Mouse (Mus musculus): Measurements from ENCODE around the gene Lrrc74a. TPM values are rescaled to one million over a fixed set of nuclear protein-coding genes. Genes with fewer than 3 reads are reported as not detected.
A peak's percentile ranks its signal among the peaks of the same experiment; 100 is the strongest.

Gene Lrrc74a
- polyA plus RNA-seq, 1 experiment from 2014 or later, result not detected

- H3K9ac ChIP-seq, result no peak overlapping the region
- H3K4me1 ChIP-seq, result peaks cover 48% of the 10 kb centered on the region
- H3K4me2 ChIP-seq, result no peak overlapping the region
- no peak overlapping the region for H3K4me3 ChIP-seq
- no peaks in the 10 kb centered on the region for H3K27me3 ChIP-seq (replicated peaks)
- H3K27ac ChIP-seq (replicated peaks), result no peak overlapping the region
- ATAC-seq (ENCODE audit: extremely low read depth, insufficient number of reproducible peaks, low FRiP score, low TSS enrichment), result no peak
- 74% methylated on average over 2 of the region's 2 CpGs for WGBS
- peaks cover 34% of the 10 kb centered on the region for H3K36me3 ChIP-seq
- H3K9me3 ChIP-seq, result no peaks in the 10 kb centered on the region; the same call in 1 of the 2 replicates
These were observed 36.2 kb upstream of the Lrrc74a start for GRCm38 (mm10) chr12:86697996-86698395.

DNA sequence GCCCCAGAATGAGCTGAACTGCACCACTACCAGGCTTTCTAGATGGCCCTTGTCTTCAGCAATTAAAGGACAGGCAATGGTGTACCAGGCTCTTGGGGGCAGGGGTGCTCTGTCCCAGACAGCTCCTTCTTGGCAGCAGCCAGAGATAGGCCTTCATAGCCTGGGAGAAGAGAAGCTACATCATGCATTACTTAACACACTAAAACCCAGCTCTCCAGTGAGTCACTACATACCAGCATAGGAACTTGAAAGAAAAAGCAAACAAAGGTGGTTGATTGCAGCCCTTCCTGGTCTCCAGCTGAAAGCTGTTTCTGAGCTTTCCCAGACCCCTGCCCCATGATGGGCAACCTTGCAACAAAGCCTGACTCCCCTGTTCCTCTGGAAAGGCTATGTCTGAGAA lies 35.6 kb upstream of the Lrrc74a start:
- Histone ChIP-seq H3K27me3 (replicated peaks) (no peaks in the 10 kb centered on the region), H3K4me2 (no peak overlapping the region), H3K27ac (replicated peaks) (no peak overlapping the region), H3K4me3 (no peak overlapping the region), H3K36me3 (peaks cover 40% of the 10 kb centered on the region), H3K9me3 (no peaks in the 10 kb centered on the region; the same call in 1 of the 2 replicates), H3K9ac (no peak overlapping the region), H3K4me1 (peaks cover 43% of the 10 kb centered on the region)
- no peak for ATAC-seq (ENCODE audit: extremely low read depth, insufficient number of reproducible peaks, low FRiP score, low TSS enrichment)

GRCm38 (mm10) chr12:86699965-86700926 lies 33.9 kb upstream of the Lrrc74a start:
- WGBS, result 27% methylated on average over 19 of the region's 19 CpGs
- H3K27ac ChIP-seq (replicated peaks), result no peak overlapping the region
- H3K27me3 ChIP-seq (replicated peaks), result no peaks in the 10 kb centered on the region
- peak overlapping the region; percentile 24; the same call in 1 of the 2 replicates for H3K9ac ChIP-seq
- no peaks in the 10 kb centered on the region; the same call in 1 of the 2 replicates for H3K9me3 ChIP-seq
- no peak overlapping the region for H3K4me3 ChIP-seq
- ATAC-seq (ENCODE audit: extremely low read depth, insufficient number of reproducible peaks, low FRiP score, low TSS enrichment), result no peak
- no peak overlapping the region for H3K4me2 ChIP-seq
- peaks cover 51% of the 10 kb centered on the region for H3K36me3 ChIP-seq
- peaks cover 33% of the 10 kb centered on the region for H3K4me1 ChIP-seq

DNA sequence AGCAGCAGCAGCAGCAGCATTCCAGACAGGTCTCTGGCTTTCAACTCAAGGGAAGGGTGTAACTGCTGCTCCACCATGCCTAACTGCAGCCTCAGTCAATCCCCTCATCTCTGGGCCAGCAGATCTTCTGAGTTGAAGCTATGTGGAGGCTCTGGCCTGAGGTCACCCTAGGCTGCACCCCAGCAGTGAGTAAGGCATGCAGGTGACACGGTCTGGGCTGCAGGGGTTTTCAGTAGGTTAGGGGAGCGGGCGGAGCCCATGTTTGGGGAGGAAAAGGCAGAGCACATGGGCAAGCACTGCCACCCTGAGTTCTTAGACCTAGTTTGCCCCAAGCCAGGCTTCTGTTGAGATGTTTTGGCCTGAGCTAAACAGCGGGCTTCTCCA lies 33.2 kb upstream of the Lrrc74a start:
- no peaks in the 10 kb centered on the region for H3K27me3 ChIP-seq (replicated peaks)
- peaks cover 26% of the 10 kb centered on the region for H3K4me1 ChIP-seq
- no peak overlapping the region; the same call in 1 of the 2 replicates for H3K9ac ChIP-seq
- 72% methylated on average over 4 of the region's 4 CpGs for WGBS
- ATAC-seq (ENCODE audit: extremely low read depth, insufficient number of reproducible peaks, low FRiP score, low TSS enrichment), result no peak
- H3K4me2 ChIP-seq, result no peak overlapping the region
- H3K36me3 ChIP-seq, result peaks cover 45% of the 10 kb centered on the region
- H3K4me3 ChIP-seq, result no peak overlapping the region
- no peaks in the 10 kb centered on the region; the same call in 1 of the 2 replicates for H3K9me3 ChIP-seq
- H3K27ac ChIP-seq (replicated peaks), result no peak overlapping the region

GRCm38 (mm10) chr12:86701491-86701890 lies 32.7 kb upstream of the Lrrc74a start:
- Histone ChIP-seq H3K9me3 (no peaks in the 10 kb centered on the region; the same call in 1 of the 2 replicates), H3K4me1 (peaks cover 23% of the 10 kb centered on the region), H3K4me3 (no peak overlapping the region), H3K36me3 (peaks cover 41% of the 10 kb centered on the region), H3K27ac (replicated peaks) (no peak overlapping the region), H3K27me3 (replicated peaks) (no peaks in the 10 kb centered on the region), H3K4me2 (no peak overlapping the region), H3K9ac (no peak overlapping the region)
- 80% methylated on average over 4 of the region's 4 CpGs for WGBS
- no peak for ATAC-seq (ENCODE audit: extremely low read depth, insufficient number of reproducible peaks, low FRiP score, low TSS enrichment)

DNA sequence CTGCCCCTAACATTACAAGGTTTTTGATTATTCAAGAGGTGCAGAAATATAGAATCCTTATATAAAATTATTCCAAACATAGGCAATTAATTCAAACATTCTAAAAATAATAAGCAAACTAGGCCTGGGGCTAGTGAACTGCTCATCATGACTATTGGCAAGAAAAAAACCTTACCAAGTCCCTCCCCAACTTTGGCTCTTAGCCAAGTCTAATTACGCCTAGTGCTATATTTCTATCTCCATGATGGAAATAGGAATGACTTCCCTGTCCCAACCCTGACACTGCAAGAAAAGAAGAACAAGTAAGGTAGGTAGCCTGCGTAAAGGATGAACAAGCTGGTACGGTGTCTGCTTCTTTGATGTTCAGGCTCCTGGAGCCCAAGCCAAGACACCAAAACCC lies 31.5 kb upstream of the Lrrc74a start:
- H3K4me2 ChIP-seq, result no peak overlapping the region
- H3K4me3 ChIP-seq, result no peak overlapping the region
- WGBS, result 84% methylated on average over 3 of the region's 3 CpGs
- ATAC-seq (ENCODE audit: extremely low read depth, insufficient number of reproducible peaks, low FRiP score, low TSS enrichment), result no peak
- H3K4me1 ChIP-seq, result peaks cover 23% of the 10 kb centered on the region
- H3K36me3 ChIP-seq, result peaks cover 32% of the 10 kb centered on the region
- H3K9me3 ChIP-seq, result no peaks in the 10 kb centered on the region; the same call in 1 of the 2 replicates
- no peak overlapping the region for H3K9ac ChIP-seq
- no peak overlapping the region for H3K27ac ChIP-seq (replicated peaks)
- H3K27me3 ChIP-seq (replicated peaks), result no peaks in the 10 kb centered on the region

DNA sequence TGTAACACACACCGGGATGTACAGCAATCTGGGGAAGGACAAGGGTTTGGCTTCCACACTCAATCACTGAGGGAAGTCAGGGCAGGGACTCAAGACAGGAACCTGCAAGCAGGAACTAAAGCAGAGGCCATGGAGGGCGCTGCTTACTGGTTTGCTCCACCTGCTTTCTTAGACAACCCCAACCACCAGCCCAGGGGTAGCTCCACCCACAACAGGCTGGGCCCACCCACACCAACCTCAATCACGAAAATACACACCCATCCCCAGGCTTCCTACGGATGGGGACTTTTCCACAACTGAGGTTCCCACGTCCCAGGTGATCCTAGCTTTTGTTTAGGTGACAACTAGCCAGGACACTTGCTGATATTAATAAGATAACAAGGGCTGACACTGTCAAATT lies 28.3 kb upstream of the Lrrc74a start:
- 76% methylated on average over 5 of the region's 5 CpGs for WGBS
- Histone ChIP-seq H3K9ac (no peak overlapping the region), H3K9me3 (no peaks in the 10 kb centered on the region), H3K4me1 (0 out of 2 replicates have a peak, but pooled peaks cover 3% of the 10 kb centered on the region), H3K27me3 (replicated peaks) (no peaks in the 10 kb centered on the region), H3K27ac (replicated peaks) (no peak overlapping the region), H3K4me2 (no peak overlapping the region), H3K36me3 (peaks cover 42% of the 10 kb centered on the region), H3K4me3 (no peak overlapping the region)
- no peak for ATAC-seq (ENCODE audit: extremely low read depth, insufficient number of reproducible peaks, low FRiP score, low TSS enrichment)

- Histone ChIP-seq H3K9ac (no peak overlapping the region), H3K36me3 (peaks cover 32% of the 10 kb centered on the region), H3K4me3 (no peak overlapping the region), H3K4me1 (no peaks in the 10 kb centered on the region), H3K4me2 (no peak overlapping the region), H3K27ac (replicated peaks) (no peak overlapping the region), H3K9me3 (no peaks in the 10 kb centered on the region), H3K27me3 (replicated peaks) (no peaks in the 10 kb centered on the region)
- no peak for ATAC-seq (ENCODE audit: extremely low read depth, insufficient number of reproducible peaks, low FRiP score, low TSS enrichment)
- WGBS, result 60% methylated on average over 5 of the region's 5 CpGs
These were observed 20.1 kb upstream of the Lrrc74a start for GRCm38 (mm10) chr12:86714026-86714425.

GRCm38 (mm10) chr12:86715401-86715800 lies 18.8 kb upstream of the Lrrc74a start:
- 38% methylated on average over 5 of the region's 5 CpGs for WGBS
- no peak for ATAC-seq (ENCODE audit: extremely low read depth, insufficient number of reproducible peaks, low FRiP score, low TSS enrichment)

DNA sequence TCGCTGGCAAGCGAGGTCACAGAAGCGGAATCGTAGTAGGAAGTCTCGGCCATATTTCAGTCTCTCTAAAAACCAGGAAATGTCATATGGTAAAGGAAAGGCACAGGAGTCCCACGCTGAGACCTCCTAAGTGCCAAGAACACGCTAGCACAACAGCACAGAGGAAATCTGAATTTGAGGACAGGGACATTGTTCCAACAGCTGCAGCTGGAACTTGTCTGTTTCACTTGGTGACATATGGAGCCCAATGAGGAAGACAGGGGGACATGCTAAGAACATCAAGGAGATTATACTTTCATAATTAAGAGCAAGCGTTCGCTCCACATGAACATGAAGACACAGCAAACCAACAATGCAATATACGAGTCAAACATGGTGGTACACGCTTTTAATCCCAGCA lies 17.2 kb upstream of the Lrrc74a start:
- H3K4me3 ChIP-seq, result no peak overlapping the region
- H3K9ac ChIP-seq, result no peak overlapping the region
- H3K27ac ChIP-seq (replicated peaks), result no peak overlapping the region
- H3K4me2 ChIP-seq, result no peak overlapping the region
- H3K4me1 ChIP-seq, result peaks cover 13% of the 10 kb centered on the region
- H3K27me3 ChIP-seq (replicated peaks), result no peaks in the 10 kb centered on the region
- H3K36me3 ChIP-seq, result peaks cover 29% of the 10 kb centered on the region
- ATAC-seq (ENCODE audit: extremely low read depth, insufficient number of reproducible peaks, low FRiP score, low TSS enrichment), result no peak
- 77% methylated on average over 11 of the region's 11 CpGs for WGBS
- H3K9me3 ChIP-seq, result no peaks in the 10 kb centered on the region

More at GRCm38 (mm10) chr12:86715401-86715800, 18.8 kb upstream of the Lrrc74a start:
- Histone ChIP-seq H3K4me2 (no peak overlapping the region), H3K9ac (no peak overlapping the region), H3K9me3 (no peaks in the 10 kb centered on the region), H3K4me3 (no peak overlapping the region), H3K27ac (replicated peaks) (no peak overlapping the region), H3K36me3 (peaks cover 36% of the 10 kb centered on the region), H3K4me1 (no peaks in the 10 kb centered on the region), H3K27me3 (replicated peaks) (no peaks in the 10 kb centered on the region)

GRCm38 (mm10) chr12:86719961-86720639 lies 14.1 kb upstream of the Lrrc74a start:
- Histone ChIP-seq H3K9me3 (no peaks in the 10 kb centered on the region), H3K9ac (no peak overlapping the region), H3K27ac (replicated peaks) (no peak overlapping the region), H3K36me3 (peaks cover 27% of the 10 kb centered on the region), H3K27me3 (replicated peaks) (no peaks in the 10 kb centered on the region), H3K4me2 (no peak overlapping the region), H3K4me3 (no peak overlapping the region), H3K4me1 (peaks cover 43% of the 10 kb centered on the region)
- ATAC-seq (ENCODE audit: extremely low read depth, insufficient number of reproducible peaks, low FRiP score, low TSS enrichment), result no peak
- 79% methylated on average over 18 of the region's 18 CpGs for WGBS
